Mouse (Mus musculus) thymus, postnatal 4 days (tissue): ENCODE measurements around the gene Gys1.
A peak's percentile ranks its signal among the peaks of the same experiment; 100 is the strongest.
"Not testable (repeated sequence)": the region's sequence is repeated elsewhere in the genome, so short reads cannot be mapped to it uniquely, and the experiment has no call there.

Experiments
- DNase-seq: peaks from one replicate; pipeline ENCODE4 v3.0.0; 2021

Gys1 gene

GRCm38 (mm10) chr7:45434203-45435015 lies at the start of gene Gys1:
Gys1 (plus strand) TSS chr7:45434844.
- peak; percentile 100 for DNase-seq

- DNase-seq: no peak
Observed at GRCm38 (mm10) chr7:45386077-45386476, 48.6 kb upstream of the Gys1 start.

GRCm38 (mm10) chr7:45395129-45395541 lies 39.5 kb upstream of the Gys1 start:
- DNase-seq: no peak

- peak; percentile 100 for DNase-seq
Observed at GRCm38 (mm10) chr7:45395578-45396336, 38.9 kb upstream of the Gys1 start, which contains the start of gene Snrnp70. Snrnp70 (minus strand) TSS chr7:45395742.

GRCm38 (mm10) chr7:45396337-45396775 lies 38.3 kb upstream of the Gys1 start:
- not testable (repeated sequence) for DNase-seq

- no peak for DNase-seq
Observed at GRCm38 (mm10) chr7:45396787-45397186, 37.9 kb upstream of the Gys1 start.

GRCm38 (mm10) chr7:45401521-45402085 lies 33.0 kb upstream of the Gys1 start:
- no peak for DNase-seq

- peak; percentile 89 for DNase-seq
Observed at GRCm38 (mm10) chr7:45403532-45404261, 30.9 kb upstream of the Gys1 start.

- DNase-seq: peak; percentile 86
Observed at GRCm38 (mm10) chr7:45405091-45406075, 29.3 kb upstream of the Gys1 start, which contains the start of gene Kcna7. Kcna7 (plus strand) TSS chr7:45405653.

GRCm38 (mm10) chr7:45406157-45407156 lies 28.2 kb upstream of the Gys1 start:
- peak; percentile 55 for DNase-seq

GRCm38 (mm10) chr7:45407836-45408235 lies 26.8 kb upstream of the Gys1 start:
- DNase-seq: no peak

GRCm38 (mm10) chr7:45408351-45408750 lies 26.3 kb upstream of the Gys1 start:
- no peak for DNase-seq

GRCm38 (mm10) chr7:45408949-45409348 lies 25.7 kb upstream of the Gys1 start:
- DNase-seq: no peak

GRCm38 (mm10) chr7:45409497-45410163 lies 25.0 kb upstream of the Gys1 start:
- no peak for DNase-seq

GRCm38 (mm10) chr7:45412421-45412820 lies 22.2 kb upstream of the Gys1 start:
- DNase-seq: no peak

GRCm38 (mm10) chr7:45413113-45413863 lies 21.4 kb upstream of the Gys1 start, which contains the start of gene Ntf5:
Ntf5 (plus strand) TSS chr7:45413695.
- DNase-seq: peak; percentile 41

- peak; percentile 30 for DNase-seq
Observed at GRCm38 (mm10) chr7:45413864-45414739, 20.5 kb upstream of the Gys1 start.
